Mouse (Mus musculus): ENCODE measurements around the gene Vasp. TPM values are rescaled to one million over a fixed set of nuclear protein-coding genes. Genes with fewer than 3 reads are reported as not detected.

The Vasp gene
- polyA plus RNA-seq, 1 experiment from 2014 or later = 57.6 TPM

DNA sequence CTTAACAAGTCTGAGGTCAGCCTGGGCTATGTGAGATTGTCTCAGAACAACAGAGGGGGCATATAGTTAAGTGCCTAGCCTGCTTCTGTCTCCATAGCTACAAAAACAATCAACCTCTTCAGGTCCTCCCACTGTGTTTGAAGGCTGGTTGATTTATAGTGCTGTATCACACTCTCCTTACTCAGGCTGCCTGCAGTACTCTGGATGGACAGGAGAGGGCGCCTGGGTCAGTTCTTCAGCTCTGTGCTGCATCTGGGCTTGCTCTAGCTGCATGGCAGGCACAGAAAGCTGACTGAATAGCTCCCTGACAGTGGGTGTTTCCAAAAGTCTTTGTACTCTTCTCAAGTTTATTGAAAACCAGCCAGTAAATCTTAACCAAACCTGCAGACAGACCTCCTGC, 32.2 kb downstream of the Vasp start:
- Histone ChIP-seq H3K27ac (ENCODE audit: low read depth, low read length) (no peak overlapping the region), H3K36me3 (ENCODE audit: control insufficient read depth, insufficient read depth, low read length) (no peaks in the 10 kb centered on the region), H3K9me3 (ENCODE audit: control insufficient read depth, low read length) (no peaks in the 10 kb centered on the region), H3K4me3 (ENCODE audit: low read depth, low read length) (no peak overlapping the region), H3K27me3 (ENCODE audit: control insufficient read depth, insufficient read depth, low read length) (no peaks in the 10 kb centered on the region), H3K4me2 (ENCODE audit: low read depth) (no peak overlapping the region), H3K9ac (ENCODE audit: low read length) (no peak overlapping the region), H3K4me1 (ENCODE audit: control insufficient read depth, insufficient read depth, low read length) (no peaks in the 10 kb centered on the region; the same call in 1 of the 2 replicates)
- WGBS = 0% methylated on average over 1 of the region's 1 CpGs
- DNase-seq (ENCODE audit: low spot score) (peak; percentile 89), ATAC-seq (ENCODE audit: insufficient read depth, low FRiP score, low TSS enrichment) (peak; percentile 89)

DNA sequence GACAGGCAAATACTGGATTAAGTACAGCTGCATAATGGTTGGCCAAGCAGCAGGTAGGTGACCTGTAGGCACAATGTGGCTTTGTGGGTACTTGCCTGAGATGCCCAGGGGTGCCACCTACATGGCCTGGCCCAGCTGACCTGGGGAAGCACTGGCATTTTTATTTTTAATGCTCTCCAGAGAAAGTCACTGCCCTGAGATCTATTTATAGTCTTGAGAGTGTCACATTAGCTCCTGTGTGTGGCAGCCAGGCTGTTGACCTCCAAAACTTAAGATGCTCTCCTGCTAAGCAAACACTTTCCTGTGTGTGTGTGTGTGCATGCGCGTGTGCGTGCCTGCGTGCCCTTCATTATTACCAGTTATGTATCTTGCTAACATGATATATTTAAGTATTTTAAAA, 33.3 kb downstream of the Vasp start:
- Histone ChIP-seq H3K4me2 (ENCODE audit: low read depth) (no peak overlapping the region), H3K9ac (ENCODE audit: low read length) (no peak overlapping the region), H3K9me3 (ENCODE audit: control insufficient read depth, low read length) (no peaks in the 10 kb centered on the region), H3K36me3 (ENCODE audit: control insufficient read depth, insufficient read depth, low read length) (no peaks in the 10 kb centered on the region), H3K4me1 (ENCODE audit: control insufficient read depth, insufficient read depth, low read length) (no peaks in the 10 kb centered on the region; the same call in 1 of the 2 replicates), H3K27me3 (ENCODE audit: control insufficient read depth, insufficient read depth, low read length) (no peaks in the 10 kb centered on the region), H3K4me3 (ENCODE audit: low read depth, low read length) (no peak overlapping the region), H3K27ac (ENCODE audit: low read depth, low read length) (no peak overlapping the region)
- DNase-seq (ENCODE audit: low spot score) (no peak), ATAC-seq (ENCODE audit: insufficient read depth, low FRiP score, low TSS enrichment) (no peak)
- 97% methylated on average over 4 of the region's 4 CpGs for WGBS

DNA sequence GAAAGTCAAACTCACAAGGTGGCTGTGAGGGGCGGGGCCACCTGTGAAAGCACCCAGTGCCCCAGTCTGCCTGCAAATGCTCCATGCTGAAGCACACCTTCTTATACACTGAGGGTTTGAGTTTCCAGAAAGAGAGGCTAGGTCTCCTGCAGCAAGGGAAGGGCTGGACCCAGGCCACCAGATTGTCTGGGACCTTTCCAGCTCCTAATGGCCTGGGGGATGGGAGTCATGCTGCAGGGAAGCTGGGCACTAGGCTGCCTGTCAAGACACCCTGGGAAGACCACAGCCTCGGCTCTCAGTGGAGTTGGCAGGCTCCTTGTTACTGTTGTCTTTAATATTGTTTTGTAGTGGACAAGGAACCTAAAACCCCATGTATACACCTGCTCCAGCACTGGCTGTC, 35.2 kb downstream of the Vasp start:
- Histone ChIP-seq H3K36me3 (ENCODE audit: control insufficient read depth, insufficient read depth, low read length) (no peaks in the 10 kb centered on the region), H3K4me2 (ENCODE audit: low read depth) (no peak overlapping the region), H3K4me3 (ENCODE audit: low read depth, low read length) (no peak overlapping the region), H3K27me3 (ENCODE audit: control insufficient read depth, insufficient read depth, low read length) (no peaks in the 10 kb centered on the region), H3K27ac (ENCODE audit: low read depth, low read length) (no peak overlapping the region), H3K9me3 (ENCODE audit: control insufficient read depth, low read length) (no peaks in the 10 kb centered on the region), H3K9ac (ENCODE audit: low read length) (no peak overlapping the region), H3K4me1 (ENCODE audit: control insufficient read depth, insufficient read depth, low read length) (no peaks in the 10 kb centered on the region; the same call in 1 of the 2 replicates)
- DNase-seq (ENCODE audit: low spot score) (no peak), ATAC-seq (ENCODE audit: insufficient read depth, low FRiP score, low TSS enrichment) (no peak)
- 82% methylated on average over 2 of the region's 2 CpGs for whole genome bisulfite sequencing

DNA sequence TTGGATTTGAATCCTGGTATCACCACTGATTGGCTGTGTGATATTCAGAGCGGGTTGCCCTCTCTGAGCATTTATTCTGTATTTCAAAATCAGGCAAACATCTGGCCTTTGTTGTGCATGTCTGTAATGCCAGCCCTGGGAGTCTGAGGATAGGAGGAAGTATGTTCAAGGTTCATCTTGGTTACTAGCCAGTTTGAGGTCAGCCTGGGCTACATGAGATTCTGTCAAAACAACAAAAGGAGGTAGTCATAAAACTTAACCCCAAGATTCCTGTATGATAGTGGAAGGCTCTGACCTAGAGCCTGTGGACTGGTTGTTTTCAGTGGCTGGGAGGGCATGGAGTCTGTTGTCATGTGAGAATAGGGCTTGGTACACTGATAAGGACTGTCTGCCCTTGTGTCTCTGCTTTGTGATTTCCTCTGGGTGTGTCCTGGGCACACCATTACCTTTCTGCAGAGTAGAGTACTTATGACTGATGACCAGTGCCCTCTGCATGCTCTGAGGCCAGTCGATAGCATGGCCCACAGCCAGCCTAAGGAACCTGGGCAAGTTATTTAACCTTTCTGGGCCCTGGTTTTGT, 36.4 kb downstream of the Vasp start:
- no peak overlapping the region for H3K9ac ChIP-seq (ENCODE audit: low read length)
- no peak overlapping the region for H3K4me3 ChIP-seq (ENCODE audit: low read depth, low read length)
- DNase-seq (ENCODE audit: low spot score) (no peak), ATAC-seq (ENCODE audit: insufficient read depth, low FRiP score, low TSS enrichment) (no peak)
- 88% methylated on average over 2 of the region's 2 CpGs for WGBS
- H3K27me3 ChIP-seq (ENCODE audit: control insufficient read depth, insufficient read depth, low read length) = no peaks in the 10 kb centered on the region
- H3K9me3 ChIP-seq (ENCODE audit: control insufficient read depth, low read length) = no peaks in the 10 kb centered on the region
- H3K36me3 ChIP-seq (ENCODE audit: control insufficient read depth, insufficient read depth, low read length) = no peaks in the 10 kb centered on the region
- H3K4me1 ChIP-seq (ENCODE audit: control insufficient read depth, insufficient read depth, low read length) = no peaks in the 10 kb centered on the region; the same call in 1 of the 2 replicates
- H3K27ac ChIP-seq (ENCODE audit: low read depth, low read length) = no peak overlapping the region
- H3K4me2 ChIP-seq (ENCODE audit: low read depth) = no peak overlapping the region

DNA sequence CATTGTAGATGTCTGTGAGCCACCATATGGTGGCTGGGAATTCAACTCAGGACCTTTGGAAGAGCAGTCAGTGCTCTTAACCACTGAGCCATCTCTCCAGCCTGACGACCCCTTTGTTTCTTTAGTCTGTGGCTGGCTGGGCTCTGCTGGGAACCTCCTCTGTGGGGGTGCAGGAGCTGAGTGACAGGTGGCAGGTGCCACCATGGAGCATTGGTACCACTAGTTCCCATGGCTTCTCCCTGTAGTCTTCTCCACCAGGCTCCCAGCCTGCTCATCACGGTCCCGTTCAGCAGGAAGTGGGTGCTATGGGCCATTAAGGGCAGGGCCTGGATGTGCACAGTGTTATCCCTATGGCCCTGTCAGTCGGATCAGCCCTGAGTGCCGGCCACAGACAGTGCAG, 37.0 kb downstream of the Vasp start:
- H3K4me1 ChIP-seq (ENCODE audit: control insufficient read depth, insufficient read depth, low read length) = peaks cover under 1% of the 10 kb centered on the region
- no peak overlapping the region for H3K4me2 ChIP-seq (ENCODE audit: low read depth)
- ATAC-seq (ENCODE audit: insufficient read depth, low FRiP score, low TSS enrichment) (no peak), DNase-seq (ENCODE audit: low spot score) (no peak)
- H3K9ac ChIP-seq (ENCODE audit: low read length) = no peak overlapping the region
- H3K9me3 ChIP-seq (ENCODE audit: control insufficient read depth, low read length) = no peaks in the 10 kb centered on the region
- WGBS = 83% methylated on average over 5 of the region's 5 CpGs
- H3K27ac ChIP-seq (ENCODE audit: low read depth, low read length) = no peak overlapping the region
- H3K4me3 ChIP-seq (ENCODE audit: low read depth, low read length) = no peak overlapping the region
- H3K36me3 ChIP-seq (ENCODE audit: control insufficient read depth, insufficient read depth, low read length) = no peaks in the 10 kb centered on the region
- no peaks in the 10 kb centered on the region for H3K27me3 ChIP-seq (ENCODE audit: control insufficient read depth, insufficient read depth, low read length)

DNA sequence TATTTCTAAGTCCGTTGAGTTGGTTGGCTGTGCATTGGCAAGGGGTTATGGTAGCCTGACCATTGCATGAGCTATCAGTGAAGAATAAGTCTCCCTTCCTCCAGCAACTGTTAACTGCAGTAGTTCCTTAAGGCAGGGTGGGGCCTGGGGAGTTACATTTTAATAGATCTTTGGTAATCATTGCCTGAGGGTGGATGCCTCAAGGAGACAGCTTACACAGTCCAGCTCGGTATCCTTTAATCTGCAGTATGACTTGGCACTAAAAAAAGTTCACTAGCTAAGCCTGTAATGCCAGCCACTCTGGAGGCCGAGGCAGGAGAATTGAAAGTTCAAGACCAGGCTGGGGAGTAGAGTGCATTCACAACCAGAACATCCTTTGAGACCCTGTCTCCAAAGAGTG, 39.8 kb downstream of the Vasp start:
- DNase-seq (ENCODE audit: low spot score) = no peak
- no peaks in the 10 kb centered on the region for H3K36me3 ChIP-seq (ENCODE audit: control insufficient read depth, insufficient read depth, low read length)
- H3K4me3 ChIP-seq (ENCODE audit: low read depth, low read length) = no peak overlapping the region
- H3K4me1 ChIP-seq (ENCODE audit: control insufficient read depth, insufficient read depth, low read length) = peaks cover 8% of the 10 kb centered on the region
- H3K4me2 ChIP-seq (ENCODE audit: low read depth) = no peak overlapping the region
- H3K27ac ChIP-seq (ENCODE audit: low read depth, low read length) = no peak overlapping the region
- ATAC-seq (ENCODE audit: insufficient read depth, low FRiP score, low TSS enrichment) = no peak
- no peaks in the 10 kb centered on the region for H3K9me3 ChIP-seq (ENCODE audit: control insufficient read depth, low read length)
- no peaks in the 10 kb centered on the region for H3K27me3 ChIP-seq (ENCODE audit: control insufficient read depth, insufficient read depth, low read length)
- 94% methylated on average over 3 of the region's 3 CpGs for WGBS
- H3K9ac ChIP-seq (ENCODE audit: low read length) = no peak overlapping the region

DNA sequence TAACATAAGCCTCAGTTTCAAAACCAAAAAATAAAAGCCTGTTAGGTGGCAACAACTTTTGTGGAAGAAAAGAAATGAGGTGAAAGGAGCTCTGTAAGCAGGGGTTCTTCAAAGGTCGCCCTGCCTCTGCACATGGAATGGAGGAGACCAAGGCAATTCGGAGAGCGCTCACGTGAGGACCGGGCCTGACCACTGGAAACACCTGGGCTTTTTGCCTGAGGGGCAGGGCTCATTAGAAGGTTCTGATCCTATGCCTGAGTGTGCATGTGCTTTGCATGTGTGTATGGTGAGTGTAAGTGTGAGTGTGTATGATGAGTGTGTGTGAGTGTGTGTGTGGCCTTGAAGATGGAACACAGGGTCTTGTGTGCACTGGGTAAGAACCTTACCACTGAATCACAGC, 40.7 kb downstream of the Vasp start:
- DNase-seq (ENCODE audit: low spot score) = no peak

DNA sequence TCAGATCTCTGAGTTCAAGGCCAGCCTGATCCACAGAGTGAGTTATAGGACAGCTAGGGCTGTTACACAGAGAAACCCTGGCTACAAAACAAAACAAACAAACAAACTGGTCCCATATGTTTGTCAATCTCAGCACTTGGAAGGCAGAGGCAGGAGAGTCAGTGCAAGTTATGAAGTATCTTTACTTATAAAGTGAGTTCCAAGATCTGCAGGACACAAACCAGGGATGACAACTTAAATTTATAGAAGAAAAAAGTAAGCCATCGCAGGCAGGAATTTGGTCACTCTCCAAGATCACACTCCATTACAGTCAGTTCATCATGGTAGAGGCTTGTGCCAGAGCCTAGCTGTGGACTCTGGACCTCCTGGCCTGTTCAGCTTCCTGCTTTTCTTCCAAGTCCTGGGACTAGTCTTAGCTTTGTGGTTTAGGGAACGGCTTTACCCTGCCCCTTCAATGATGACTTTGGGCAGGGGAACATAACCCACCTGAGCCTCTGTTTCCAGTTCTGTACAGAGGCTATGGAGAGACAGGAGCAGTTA, 41.5 kb downstream of the Vasp start:
- no peak overlapping the region for H3K27ac ChIP-seq (ENCODE audit: low read depth, low read length)
- H3K4me3 ChIP-seq (ENCODE audit: low read depth, low read length) = no peak overlapping the region
- ATAC-seq (ENCODE audit: insufficient read depth, low FRiP score, low TSS enrichment) (no peak), DNase-seq (ENCODE audit: low spot score) (no peak)
- H3K4me1 ChIP-seq (ENCODE audit: control insufficient read depth, insufficient read depth, low read length) = peaks cover 10% of the 10 kb centered on the region
- H3K4me2 ChIP-seq (ENCODE audit: low read depth) = 0 out of 2 replicates have a peak overlapping the region, but pooled peaks have one; percentile 84
- no peaks in the 10 kb centered on the region; the same call in 1 of the 2 replicates for H3K36me3 ChIP-seq (ENCODE audit: control insufficient read depth, insufficient read depth, low read length)
- H3K27me3 ChIP-seq (ENCODE audit: control insufficient read depth, insufficient read depth, low read length) = no peaks in the 10 kb centered on the region
- no peak overlapping the region for H3K9ac ChIP-seq (ENCODE audit: low read length)
- no peaks in the 10 kb centered on the region for H3K9me3 ChIP-seq (ENCODE audit: control insufficient read depth, low read length)
- 90% methylated on average over 2 of the region's 2 CpGs for WGBS

More for the DNA sequence above, 40.7 kb downstream of the Vasp start:
- Histone ChIP-seq H3K4me2 (ENCODE audit: low read depth) (no peak overlapping the region), H3K4me1 (ENCODE audit: control insufficient read depth, insufficient read depth, low read length) (peaks cover 10% of the 10 kb centered on the region), H3K27me3 (ENCODE audit: control insufficient read depth, insufficient read depth, low read length) (no peaks in the 10 kb centered on the region), H3K9ac (ENCODE audit: low read length) (no peak overlapping the region), H3K9me3 (ENCODE audit: control insufficient read depth, low read length) (no peaks in the 10 kb centered on the region), H3K36me3 (ENCODE audit: control insufficient read depth, insufficient read depth, low read length) (no peaks in the 10 kb centered on the region), H3K27ac (ENCODE audit: low read depth, low read length) (no peak overlapping the region), H3K4me3 (ENCODE audit: low read depth, low read length) (no peak overlapping the region)
- WGBS = 98% methylated on average over 5 of the region's 5 CpGs
- no peak for ATAC-seq (ENCODE audit: insufficient read depth, low FRiP score, low TSS enrichment)

DNA sequence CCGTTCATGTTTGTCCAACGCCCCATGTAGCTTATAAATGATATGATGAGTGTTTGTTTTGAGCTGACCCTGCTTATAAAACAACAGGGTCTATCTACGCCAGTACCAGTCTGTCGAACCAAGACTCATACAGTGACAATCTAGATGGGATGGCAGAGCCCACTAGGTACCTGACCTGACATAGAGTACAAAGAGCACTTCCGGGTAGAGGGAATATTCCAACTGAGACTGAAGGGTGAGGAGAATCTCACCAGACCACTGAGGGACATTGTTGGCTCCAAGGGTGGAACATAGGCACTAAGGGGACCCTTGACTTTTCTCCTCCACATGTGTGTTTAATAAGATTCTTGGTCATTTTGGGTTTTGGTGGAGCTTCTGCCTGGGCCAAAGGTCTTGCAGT, 42.2 kb downstream of the Vasp start:
- Histone ChIP-seq H3K4me1 (ENCODE audit: control insufficient read depth, insufficient read depth, low read length) (peaks cover 10% of the 10 kb centered on the region), H3K4me2 (ENCODE audit: low read depth) (peak overlapping the region; percentile 84), H3K9ac (ENCODE audit: low read length) (peak overlapping the region; percentile 68), H3K27me3 (ENCODE audit: control insufficient read depth, insufficient read depth, low read length) (no peaks in the 10 kb centered on the region), H3K36me3 (ENCODE audit: control insufficient read depth, insufficient read depth, low read length) (no peaks in the 10 kb centered on the region; the same call in 1 of the 2 replicates), H3K9me3 (ENCODE audit: control insufficient read depth, low read length) (no peaks in the 10 kb centered on the region), H3K4me3 (ENCODE audit: low read depth, low read length) (peak overlapping the region; percentile 58), H3K27ac (ENCODE audit: low read depth, low read length) (no peak overlapping the region)
- 44% methylated on average over 5 of the region's 5 CpGs for WGBS
- ATAC-seq (ENCODE audit: insufficient read depth, low FRiP score, low TSS enrichment) (no peak), DNase-seq (ENCODE audit: low spot score) (no peak)
